Mouse (Mus musculus) neural tube, embryonic 14.5 days (tissue): Measurements from ENCODE around the gene Fes. TPM values are rescaled to one million over a fixed set of nuclear protein-coding genes. Genes with fewer than 3 reads are reported as not detected.

Source experiments
- ATAC-seq: fragments of 200-750 bp; cut with Nextera tagmentation; 2 replicates; pipeline ENCODE4 v1.8.0; 2017; ENCODE audit warnings: low read depth, mild to moderate bottlenecking, moderate TSS enrichment, moderate library complexity
- H3K27ac ChIP-seq: fragments of 300-500 bp; sonication (generic); 2 replicates; pipeline ENCODE4 v1.5.1; 2014; ENCODE audit warnings: low read depth, mild to moderate bottlenecking, control low read depth, low read length, moderate library complexity, mixed read lengths
- H3K27me3 ChIP-seq: fragments of 300-500 bp; sonication (generic); 2 replicates; pipeline ENCODE4 v1.6.1; 2014; ENCODE audit warnings: low read length; ENCODE audit not compliant: control insufficient read depth, insufficient read depth
- H3K36me3 ChIP-seq: fragments of 300-500 bp; sonication (generic); 2 replicates; pipeline ENCODE4 v1.6.1; 2014; ENCODE audit warnings: low read length, mixed read lengths; ENCODE audit not compliant: control insufficient read depth, insufficient read depth
- H3K4me1 ChIP-seq: fragments of 300-500 bp; sonication (generic); 2 replicates; pipeline ENCODE4 v1.6.1; 2014; ENCODE audit warnings: low read length; ENCODE audit not compliant: control insufficient read depth, insufficient read depth
- H3K4me2 ChIP-seq: fragments of 300-500 bp; sonication (generic); 2 replicates; pipeline ENCODE4 v1.6.1; 2014; ENCODE audit warnings: mild to moderate bottlenecking, low read depth, low read length, control low read depth
- H3K4me3 ChIP-seq: fragments of 300-500 bp; sonication (generic); 2 replicates; pipeline ENCODE4 v1.5.1; 2014; ENCODE audit warnings: low read depth, low read length, control low read depth, mixed read lengths
- H3K9ac ChIP-seq: fragments of 300-500 bp; sonication (generic); replicated peaks from 2 replicates; pipeline ENCODE4 v1.6.1; 2014; ENCODE audit warnings: low read depth, mild to moderate bottlenecking, control low read depth, low read length, mixed read lengths
- H3K9me3 ChIP-seq: fragments of 300-500 bp; sonication (generic); 2 replicates; pipeline ENCODE4 v1.6.1; 2016; ENCODE audit warnings: low read length; ENCODE audit not compliant: control insufficient read depth
- WGBS: fragments of 180-500 bp; shearing (Covaris S2); extraction: QIAGEN DNeasy Blood & Tissue Kit; methylation state at CpG from one replicate; pipeline ENCODE4 v1.1.7; 2014; 5-methylcytosine and 5-hydroxymethylcytosine counted together
- polyA plus RNA-seq: library from polyadenylated mRNA; unstranded; fragments of >200 nt; fragmentation: Nextera tagmentation; extraction: Ambion mirVana; gene quantifications from 2 replicates; pipeline ENCODE4 v1.2.1, GENCODE M21; 2014

Gene Fes
- polyA plus RNA-seq, 1 experiment from 2014 or later, result 2.2 TPM

- H3K27ac ChIP-seq, result peak overlapping the region; percentile 58
- H3K9ac ChIP-seq, result peak overlapping the region; percentile 65
- peak overlapping the region; percentile 85 for H3K4me2 ChIP-seq
- WGBS, result 4% methylated on average over 17 of the region's 17 CpGs
- H3K4me3 ChIP-seq, result peak overlapping the region; percentile 53
- H3K27me3 ChIP-seq, result no peaks in the 10 kb centered on the region
- no peaks in the 10 kb centered on the region for H3K9me3 ChIP-seq
- no peak for ATAC-seq
- H3K4me1 ChIP-seq, result peaks cover 39% of the 10 kb centered on the region
- peaks cover 20% of the 10 kb centered on the region for H3K36me3 ChIP-seq
Observed at GRCm38 (mm10) chr7:80339371-80339770, 48.4 kb downstream of the Fes start.

- no peak for ATAC-seq
- Histone ChIP-seq H3K36me3 (peaks cover 44% of the 10 kb centered on the region), H3K27me3 (no peaks in the 10 kb centered on the region), H3K4me1 (peaks cover 28% of the 10 kb centered on the region), H3K27ac (no peak overlapping the region), H3K9me3 (no peaks in the 10 kb centered on the region), H3K4me3 (no peak overlapping the region), H3K9ac (no peak overlapping the region), H3K4me2 (no peak overlapping the region)
- 94% methylated on average over 3 of the region's 3 CpGs for WGBS
Observed at GRCm38 (mm10) chr7:80336932-80337331, 50.8 kb downstream of the Fes start.

- H3K9ac ChIP-seq, result no peak overlapping the region
- no peak for ATAC-seq
- no peak overlapping the region for H3K4me3 ChIP-seq
- H3K4me1 ChIP-seq, result peaks cover 24% of the 10 kb centered on the region
- no peak overlapping the region for H3K27ac ChIP-seq
- H3K27me3 ChIP-seq, result no peaks in the 10 kb centered on the region
- WGBS, result 96% methylated on average over 4 of the region's 4 CpGs
- no peaks in the 10 kb centered on the region for H3K9me3 ChIP-seq
- no peak overlapping the region for H3K4me2 ChIP-seq
- peaks cover 64% of the 10 kb centered on the region for H3K36me3 ChIP-seq
Observed at GRCm38 (mm10) chr7:80334848-80335247, 52.9 kb downstream of the Fes start.

GRCm38 (mm10) chr7:80331433-80331832 is 56.3 kb downstream of the Fes start:
- 0 out of 2 replicates have a peak, but pooled peaks cover 5% of the 10 kb centered on the region for H3K4me1 ChIP-seq
- no peak overlapping the region for H3K27ac ChIP-seq
- H3K27me3 ChIP-seq, result no peaks in the 10 kb centered on the region
- no peak overlapping the region for H3K4me3 ChIP-seq
- no peak overlapping the region for H3K9ac ChIP-seq
- 90% methylated on average over 19 of the region's 19 CpGs for WGBS
- H3K9me3 ChIP-seq, result no peaks in the 10 kb centered on the region
- ATAC-seq, result no peak
- H3K4me2 ChIP-seq, result no peak overlapping the region
- peaks cover 93% of the 10 kb centered on the region for H3K36me3 ChIP-seq

GRCm38 (mm10) chr7:80330278-80330677 is 57.5 kb downstream of the Fes start:
- WGBS, result 89% methylated on average over 8 of the region's 8 CpGs
- H3K27ac ChIP-seq, result no peak overlapping the region
- no peak overlapping the region for H3K4me2 ChIP-seq
- H3K4me1 ChIP-seq, result 0 out of 2 replicates have a peak, but pooled peaks cover 4% of the 10 kb centered on the region
- ATAC-seq, result no peak
- H3K9ac ChIP-seq, result no peak overlapping the region
- no peaks in the 10 kb centered on the region for H3K27me3 ChIP-seq
- H3K9me3 ChIP-seq, result no peaks in the 10 kb centered on the region
- H3K36me3 ChIP-seq, result peaks cover 96% of the 10 kb centered on the region
- no peak overlapping the region for H3K4me3 ChIP-seq

Other genes with a start within 250 kb of the Fes start
- 18.7 and 25.7 TPM in 2 replicates for gene Sema4b, start 201.1 kb downstream of the Fes start, polyA plus RNA-seq
- 26.4 and 38.0 TPM in 2 replicates for gene Cib1, start 155.1 kb downstream of the Fes start, polyA plus RNA-seq
- gene Gdpgp1, start 155.1 kb downstream of the Fes start, polyA plus RNA-seq, result 4.5 and 5.3 TPM in 2 replicates
- 3.1 and 4.2 TPM in 2 replicates for gene Ttll13, start 141.6 kb downstream of the Fes start, polyA plus RNA-seq
- gene Ngrn, start 126.7 kb downstream of the Fes start, polyA plus RNA-seq, result 66.2 and 70.2 TPM in 2 replicates
- 34.9 and 35.3 TPM in 2 replicates for gene Vps33b, start 118.3 kb downstream of the Fes start, polyA plus RNA-seq
- gene Prc1, start 93.5 kb downstream of the Fes start, polyA plus RNA-seq, result 21.5 and 24.9 TPM in 2 replicates
- 13.7 and 20.1 TPM in 2 replicates for gene Rccd1, start 63.5 kb downstream of the Fes start, polyA plus RNA-seq
- 32.3 and 41.0 TPM in 2 replicates for gene Unc45a, start 46.9 kb downstream of the Fes start, polyA plus RNA-seq
- 21.5 and 25.8 TPM in 2 replicates for gene Hddc3, start 44.8 kb downstream of the Fes start, polyA plus RNA-seq
- 22.9 and 23.6 TPM in 2 replicates for gene Man2a2, start 16.6 kb downstream of the Fes start, polyA plus RNA-seq
- gene Furin, start 17.5 kb upstream of the Fes start, polyA plus RNA-seq, result 5.3 TPM in 2 replicates
- 10.2 and 11.2 TPM in 2 replicates for gene Blm, start 147.2 kb upstream of the Fes start, polyA plus RNA-seq